Mouse (Mus musculus) cerebellum, postnatal 10 days (tissue): ENCODE results near the gene Fbxo3.
A peak's percentile ranks its signal among the peaks of the same experiment; 100 is the strongest.
"Not testable (repeated sequence)": the region's sequence is repeated elsewhere in the genome, so short reads cannot be mapped to it uniquely, and the experiment has no call there.

Experiments
- DNase-seq, 2 experiments: peaks; one replicate each; pipeline ENCODE4 v3.0.0; 2021; ENCODE audit warnings: mixed read lengths in 2 of 2

Fbxo3 gene

GRCm38 (mm10) chr2:104038236-104038635 is 10.7 kb downstream of the Fbxo3 start:
- no peak for DNase-seq

- DNase-seq: no peak
Observed at GRCm38 (mm10) chr2:104041632-104042031, 14.1 kb downstream of the Fbxo3 start.

GRCm38 (mm10) chr2:104042766-104043165 is 15.2 kb downstream of the Fbxo3 start:
- no peak for DNase-seq

- DNase-seq: no peak
Observed at GRCm38 (mm10) chr2:104043624-104044478, 16.3 kb downstream of the Fbxo3 start.

- DNase-seq: no peak
Observed at GRCm38 (mm10) chr2:104044479-104045080, 17.1 kb downstream of the Fbxo3 start.

- DNase-seq: no peak
Observed at GRCm38 (mm10) chr2:104058381-104058780, 30.9 kb downstream of the Fbxo3 start.

GRCm38 (mm10) chr2:104058954-104059353 is 31.4 kb downstream of the Fbxo3 start:
- no peak for DNase-seq

GRCm38 (mm10) chr2:104059786-104060185 is 32.3 kb downstream of the Fbxo3 start:
- DNase-seq: no peak

GRCm38 (mm10) chr2:104060996-104061395 is 33.5 kb downstream of the Fbxo3 start:
- no peak for DNase-seq

GRCm38 (mm10) chr2:104062665-104063064 is 35.1 kb downstream of the Fbxo3 start:
- no peak for DNase-seq

GRCm38 (mm10) chr2:104064152-104064551 is 36.6 kb downstream of the Fbxo3 start:
- no peak for DNase-seq

- not testable (repeated sequence) for DNase-seq
Observed at GRCm38 (mm10) chr2:104065526-104065925, 38.0 kb downstream of the Fbxo3 start, which contains the start of gene Gm10912. Gm10912 (plus strand) TSS chr2:104065826.

GRCm38 (mm10) chr2:104068450-104068849 is 40.9 kb downstream of the Fbxo3 start, which contains the start of gene Gm10799:
Gm10799 (minus strand) TSS chr2:104068550.
- DNase-seq: not testable (repeated sequence)

- peak; percentile 49 to 67 for DNase-seq
Observed at GRCm38 (mm10) chr2:104069704-104070185, 42.2 kb downstream of the Fbxo3 start, which contains the start of gene Cd59b. Cd59b (plus strand) TSS chr2:104069849.

GRCm38 (mm10) chr2:104078285-104078684 is 50.8 kb downstream of the Fbxo3 start:
- DNase-seq: not testable (repeated sequence)

GRCm38 (mm10) chr2:104081436-104082050 is 54.0 kb downstream of the Fbxo3 start:
- not testable (repeated sequence) for DNase-seq

GRCm38 (mm10) chr2:104082474-104082873 is 55.0 kb downstream of the Fbxo3 start:
- no peak for DNase-seq

- not testable (repeated sequence) for DNase-seq
Observed at GRCm38 (mm10) chr2:104084027-104084426, 56.5 kb downstream of the Fbxo3 start.

- not testable (repeated sequence) for DNase-seq
Observed at GRCm38 (mm10) chr2:104087562-104087961, 60.0 kb downstream of the Fbxo3 start.

- no peak for DNase-seq
Observed at GRCm38 (mm10) chr2:104093305-104093704, 65.8 kb downstream of the Fbxo3 start.

GRCm38 (mm10) chr2:104095741-104096213 is 68.3 kb downstream of the Fbxo3 start, which contains the start of gene Cd59a:
Cd59a (plus strand) TSS chr2:104095801.
- DNase-seq: peak; percentile 65 to 74

- no peak for DNase-seq
Observed at GRCm38 (mm10) chr2:104096256-104096655, 68.7 kb downstream of the Fbxo3 start.

- not testable (repeated sequence) for DNase-seq
Observed at GRCm38 (mm10) chr2:104096796-104097195, 69.3 kb downstream of the Fbxo3 start.
